Mouse (Mus musculus): ENCODE measurements around the gene Lrrc8d.

- TF ChIP-seq CTCF (IDR thresholded peaks at IDR 0.05; ENCODE audit: borderline replicate concordance, insufficient read depth, low read length) (no peak), POLR2A (IDR thresholded peaks at IDR 0.05; ENCODE audit: low read depth, low read length) (no peak)
These were observed 116.3 kb downstream of the Lrrc8d start for GRCm38 (mm10) chr5:105816118-105816517.

Measured in embryonic fibroblast, embryonic 13.5 days (primary cell).